Mouse (Mus musculus): Measurements from ENCODE around the gene Tas1r1. TPM values are rescaled to one million over a fixed set of nuclear protein-coding genes. Genes with fewer than 3 reads are reported as not detected.
A peak's percentile ranks its signal among the peaks of the same experiment; 100 is the strongest.

The Tas1r1 gene
- polyA plus RNA-seq, 1 experiment from 2014 or later, result not detected

DNA sequence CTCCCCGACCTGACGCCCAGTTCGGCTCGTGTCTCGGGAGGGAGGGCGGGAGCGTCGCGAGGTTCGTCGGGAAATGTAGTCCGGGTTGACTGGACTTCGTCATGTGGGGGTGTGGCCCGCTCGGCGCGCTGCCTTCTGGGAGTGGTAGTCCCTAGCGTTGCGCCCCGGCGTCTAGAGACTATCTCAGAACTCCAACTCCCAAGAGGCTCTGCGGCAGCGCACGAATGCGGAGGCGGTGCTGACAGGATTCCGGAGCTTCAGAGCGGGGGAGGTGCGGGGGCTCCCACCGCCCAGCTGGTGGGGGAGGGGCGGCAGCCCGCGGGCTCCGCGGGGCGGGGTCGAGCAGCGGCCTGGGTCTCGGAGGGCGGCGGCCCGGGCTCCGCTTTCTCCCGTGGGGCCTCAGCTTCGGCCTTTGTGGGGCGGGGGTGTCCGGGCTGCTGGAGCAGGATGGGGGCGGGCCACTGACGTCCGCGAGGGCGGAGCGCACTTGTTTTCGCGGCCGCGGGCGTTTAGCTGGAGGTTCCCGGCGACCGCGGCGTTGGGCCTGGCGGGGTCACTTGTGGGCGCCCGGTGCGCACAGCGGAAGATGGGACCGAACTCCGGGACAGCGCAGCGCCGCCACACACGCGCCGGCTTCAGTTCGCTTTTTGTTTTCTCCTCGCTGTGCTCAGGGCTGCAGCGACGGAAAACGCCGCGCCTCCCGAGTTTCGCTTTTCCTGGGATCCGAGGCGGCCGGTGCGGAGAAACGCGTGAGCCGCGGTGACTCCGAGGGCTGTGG lies 42.0 kb downstream of the Tas1r1 start, which contains the start of gene Phf13:
Gene Phf13, minus strand, starts transcription at position 86 of the 778 bp plus-strand sequence.
- WGBS, result under 1% methylated on average over 92 of the region's 94 CpGs
- Histone ChIP-seq H3K9ac (peak within 1 kb of the TSS; percentile 99), H3K9me3 (no peaks in the 10 kb centered on the region), H3K36me3 (peaks cover 25% of the 10 kb centered on the region), H3K4me3 (peak within 1 kb of the TSS; percentile 96), H3K4me2 (peak within 1 kb of the TSS; percentile 94), H3K27ac (replicated peaks) (peak within 1 kb of the TSS; percentile 94), H3K4me1 (peaks cover 36% of the 10 kb centered on the region), H3K27me3 (replicated peaks) (no peaks in the 10 kb centered on the region)
- ATAC-seq (ENCODE audit: extremely low read depth, insufficient number of reproducible peaks, low FRiP score, low TSS enrichment), result peak; percentile 90

DNA sequence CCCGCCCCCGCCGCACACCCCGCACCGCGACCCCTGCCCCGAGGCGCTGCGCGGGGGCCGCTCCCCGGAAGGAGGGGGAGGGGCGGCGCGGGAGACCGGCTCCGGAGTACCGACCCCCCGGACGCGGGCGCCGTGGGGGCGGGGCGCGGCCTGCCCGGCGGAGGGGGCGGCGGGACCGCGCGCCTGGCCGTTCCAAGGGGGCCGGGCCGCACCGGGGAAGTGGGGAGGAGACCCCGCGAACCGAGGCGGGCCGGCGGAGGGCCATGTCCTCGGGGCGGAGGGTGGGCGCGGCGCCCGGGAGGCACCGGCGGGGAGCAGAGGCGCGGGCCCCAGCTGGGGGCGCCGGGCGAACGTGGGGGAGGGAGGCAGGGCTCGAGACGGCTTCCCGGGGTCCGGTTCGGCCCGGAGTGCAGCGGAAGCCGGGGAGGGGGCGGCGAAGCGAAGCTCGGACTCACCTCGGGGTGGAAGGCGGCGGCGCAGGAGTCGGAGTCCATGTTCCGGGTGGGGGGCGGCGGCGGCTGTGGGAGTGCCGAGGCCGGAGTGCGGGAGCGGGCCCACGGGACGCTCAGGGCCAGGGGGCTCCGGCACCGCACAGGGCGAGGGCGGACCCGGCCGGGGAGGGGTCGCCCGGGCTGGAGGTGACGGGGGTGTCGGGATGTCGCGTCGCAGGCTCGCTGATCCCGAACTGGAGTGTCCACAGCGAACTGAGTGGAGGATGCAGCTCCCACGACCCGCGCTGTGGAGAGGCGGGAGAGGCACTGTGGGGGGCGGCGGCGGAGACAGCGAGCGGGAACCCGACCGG lies 42.8 kb downstream of the Tas1r1 start:
- H3K4me3 ChIP-seq, result peak overlapping the region; percentile 96
- H3K27me3 ChIP-seq (replicated peaks), result no peaks in the 10 kb centered on the region
- ATAC-seq (ENCODE audit: extremely low read depth, insufficient number of reproducible peaks, low FRiP score, low TSS enrichment), result peak; percentile 7; the same call in 1 of the 2 replicates
- peak overlapping the region; percentile 94 for H3K4me2 ChIP-seq
- WGBS, result under 1% methylated on average over 74 of the region's 111 CpGs
- peaks cover 36% of the 10 kb centered on the region for H3K4me1 ChIP-seq
- peaks cover 33% of the 10 kb centered on the region for H3K36me3 ChIP-seq
- no peaks in the 10 kb centered on the region for H3K9me3 ChIP-seq
- peak overlapping the region; percentile 99 for H3K9ac ChIP-seq
- peak overlapping the region; percentile 87 for H3K27ac ChIP-seq (replicated peaks)

DNA sequence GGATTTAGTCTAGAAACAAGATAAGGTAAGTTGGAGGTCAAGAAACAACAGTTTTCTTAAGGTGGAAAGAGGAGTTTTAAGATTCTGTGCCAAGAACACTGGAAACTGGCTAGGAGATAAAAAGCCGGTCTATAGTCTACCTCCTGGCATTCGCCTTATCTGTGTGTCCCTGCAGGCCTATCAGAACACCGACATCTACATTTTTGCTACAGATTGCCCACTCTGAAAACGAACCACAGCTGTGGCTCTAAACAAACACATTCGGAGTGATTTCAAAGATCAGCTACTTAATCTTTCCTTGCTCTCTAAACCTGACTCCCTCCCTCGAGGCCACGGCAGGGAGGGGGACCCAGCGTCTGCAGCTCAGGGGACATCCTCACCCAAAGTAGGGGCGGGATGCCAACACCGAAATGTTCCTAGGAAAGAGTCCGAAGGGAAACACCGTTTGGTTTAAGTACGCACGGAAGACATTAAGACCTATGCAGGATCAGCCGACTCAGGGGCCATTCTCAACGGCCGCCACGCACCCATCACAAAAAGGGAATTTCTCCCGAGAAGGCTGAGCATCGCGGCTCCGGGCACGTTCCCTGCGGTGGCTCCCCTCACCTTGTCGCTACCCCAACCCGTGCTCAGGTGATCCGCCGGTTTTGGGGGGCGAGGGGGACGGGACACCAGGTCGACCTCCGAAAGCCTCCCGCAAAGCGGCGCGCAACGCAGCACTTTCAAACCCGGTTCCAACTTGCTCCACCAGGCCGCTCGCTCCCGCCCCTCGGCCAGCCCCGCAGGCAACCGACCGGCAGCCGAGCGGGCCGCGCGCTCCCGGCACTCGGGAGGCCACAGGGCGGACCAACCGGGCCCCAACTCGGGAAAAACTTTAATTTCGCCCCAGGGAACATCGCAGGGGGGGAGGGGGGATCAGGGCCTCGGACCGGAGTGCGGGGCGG lies 43.9 kb downstream of the Tas1r1 start:
- 2% methylated on average over 60 of the region's 61 CpGs for WGBS
- ATAC-seq (ENCODE audit: extremely low read depth, insufficient number of reproducible peaks, low FRiP score, low TSS enrichment), result no peak
- peaks cover 36% of the 10 kb centered on the region for H3K4me1 ChIP-seq

DNA sequence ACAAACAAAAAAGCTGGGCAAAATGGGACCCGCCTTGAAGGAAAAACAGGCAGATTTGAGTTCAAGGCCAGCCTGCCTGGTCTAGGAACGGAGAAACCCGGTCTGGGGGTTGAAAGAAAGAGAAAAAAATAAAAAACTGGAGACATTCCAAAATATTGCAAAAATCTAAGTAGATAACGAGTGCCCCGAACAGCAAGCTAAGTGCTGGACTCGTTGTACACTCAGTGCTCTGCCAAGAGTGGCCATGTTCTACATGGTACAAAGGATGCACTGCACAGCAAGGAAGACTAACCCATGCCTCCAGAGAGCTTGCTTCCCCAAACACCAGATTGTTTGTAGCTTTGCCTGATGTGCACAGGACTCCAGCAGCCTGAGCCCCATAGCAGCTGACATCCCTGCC lies 45.3 kb downstream of the Tas1r1 start:
- 65% methylated on average over 6 of the region's 6 CpGs for WGBS
- Histone ChIP-seq H3K27ac (replicated peaks) (no peak overlapping the region), H3K36me3 (peaks cover 44% of the 10 kb centered on the region), H3K9me3 (no peaks in the 10 kb centered on the region), H3K9ac (peak overlapping the region; percentile 99), H3K4me2 (peak overlapping the region; percentile 94), H3K4me3 (peak overlapping the region; percentile 96), H3K4me1 (peaks cover 44% of the 10 kb centered on the region), H3K27me3 (replicated peaks) (no peaks in the 10 kb centered on the region)
- no peak for ATAC-seq (ENCODE audit: extremely low read depth, insufficient number of reproducible peaks, low FRiP score, low TSS enrichment)

More for the DNA sequence above, 43.9 kb downstream of the Tas1r1 start:
- peak overlapping the region; percentile 94 for H3K4me2 ChIP-seq
- peak overlapping the region; percentile 96 for H3K4me3 ChIP-seq
- H3K27ac ChIP-seq (replicated peaks), result peak overlapping the region; percentile 87
- H3K9ac ChIP-seq, result peak overlapping the region; percentile 99
- no peaks in the 10 kb centered on the region for H3K27me3 ChIP-seq (replicated peaks)
- no peaks in the 10 kb centered on the region for H3K9me3 ChIP-seq
- H3K36me3 ChIP-seq, result peaks cover 44% of the 10 kb centered on the region

DNA sequence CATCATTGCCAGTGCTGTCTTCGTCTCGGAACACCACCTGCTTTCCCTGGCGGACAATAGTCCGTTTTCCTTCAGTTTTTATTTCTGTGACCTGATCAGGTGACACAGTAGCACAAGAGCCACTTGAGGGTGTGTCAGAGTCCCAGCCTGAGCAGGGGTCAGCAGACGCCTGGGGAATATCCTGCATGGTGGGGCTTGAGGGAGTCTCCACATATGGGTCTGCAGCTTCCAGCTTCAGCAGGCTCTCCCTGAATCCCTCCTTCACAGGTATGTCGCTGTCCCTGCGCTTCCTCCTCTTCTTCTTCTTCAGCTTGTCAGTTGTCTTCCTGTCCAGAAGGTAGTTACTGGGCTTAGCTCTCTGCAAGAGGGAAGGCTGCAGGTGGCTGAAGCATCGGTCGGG lies 46.3 kb downstream of the Tas1r1 start:
- Histone ChIP-seq H3K4me1 (peaks cover 44% of the 10 kb centered on the region), H3K27ac (replicated peaks) (no peak overlapping the region), H3K9me3 (no peaks in the 10 kb centered on the region), H3K9ac (no peak overlapping the region), H3K4me2 (no peak overlapping the region), H3K4me3 (no peak overlapping the region), H3K27me3 (replicated peaks) (no peaks in the 10 kb centered on the region), H3K36me3 (peaks cover 44% of the 10 kb centered on the region)
- no peak for ATAC-seq (ENCODE audit: extremely low read depth, insufficient number of reproducible peaks, low FRiP score, low TSS enrichment)
- 86% methylated on average over 9 of the region's 9 CpGs for WGBS

DNA sequence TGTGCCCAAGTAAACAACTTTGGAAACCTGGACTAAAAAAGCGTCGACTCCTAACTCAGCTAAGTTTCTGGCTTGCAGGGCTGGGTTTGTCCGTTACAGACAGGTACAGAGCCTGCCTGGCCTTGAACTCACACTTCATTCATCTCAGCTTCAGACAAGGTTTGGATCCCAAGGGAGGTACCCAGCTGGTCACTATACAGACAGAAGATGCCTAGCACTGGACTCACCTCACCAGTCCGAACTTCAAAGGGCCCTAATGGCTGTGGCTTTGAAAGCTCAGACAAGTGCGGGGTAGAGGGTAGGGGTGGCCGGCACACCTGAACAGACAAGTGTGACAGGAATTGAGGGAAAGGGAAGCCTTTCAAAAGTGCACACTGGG lies 49.3 kb downstream of the Tas1r1 start:
- 24% methylated on average over 6 of the region's 6 CpGs for whole genome bisulfite sequencing
- peak overlapping the region; percentile 82; the same call in 1 of the 2 replicates for H3K27ac ChIP-seq (replicated peaks)
- ATAC-seq (ENCODE audit: extremely low read depth, insufficient number of reproducible peaks, low FRiP score, low TSS enrichment), result no peak
- peak overlapping the region; percentile 85 for H3K4me2 ChIP-seq
- H3K9me3 ChIP-seq, result no peaks in the 10 kb centered on the region
- no peaks in the 10 kb centered on the region for H3K27me3 ChIP-seq (replicated peaks)
- peaks cover 51% of the 10 kb centered on the region for H3K4me1 ChIP-seq
- H3K9ac ChIP-seq, result peak overlapping the region; percentile 93
- H3K36me3 ChIP-seq, result peaks cover 58% of the 10 kb centered on the region
- peak overlapping the region; percentile 79 for H3K4me3 ChIP-seq

DNA sequence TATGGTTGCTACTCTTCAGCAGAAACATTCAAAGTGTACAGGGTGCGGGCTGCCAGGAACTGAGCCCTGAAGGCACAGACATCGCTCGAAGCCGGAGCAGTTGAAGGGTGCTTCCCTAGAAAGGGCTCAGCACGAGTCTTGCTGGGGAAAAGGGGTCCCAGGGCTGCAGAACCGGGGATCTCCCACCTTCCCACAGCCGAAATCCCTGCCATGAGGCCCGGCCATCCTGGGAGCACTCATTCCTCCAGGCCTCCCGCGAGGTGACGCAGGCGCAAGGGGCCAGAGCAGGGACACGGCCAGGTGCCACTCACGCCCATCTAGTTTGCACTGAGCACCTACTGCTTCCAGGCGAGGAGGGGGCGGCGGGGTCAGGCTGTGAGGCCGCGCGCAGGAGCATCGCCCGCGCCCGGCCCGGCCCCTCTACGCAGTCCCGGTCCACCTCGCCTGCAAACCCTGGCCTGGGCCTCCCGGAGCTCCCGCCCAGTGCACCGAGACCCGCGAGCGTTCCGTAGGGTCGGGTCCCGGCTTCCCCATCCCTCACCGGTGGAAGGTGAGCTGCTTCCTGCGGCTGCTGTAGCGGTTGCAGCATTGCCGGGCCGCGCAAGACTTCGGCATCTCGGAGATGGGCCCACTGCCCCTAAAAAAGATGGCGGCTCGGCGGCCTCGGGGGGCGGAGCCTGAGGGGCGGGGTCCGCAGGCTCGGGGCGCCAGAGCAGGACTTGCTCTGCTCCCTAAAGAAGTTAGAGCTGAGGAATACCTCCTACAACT lies 49.8 kb downstream of the Tas1r1 start, which contains the start of gene Thap3:
Gene Thap3, minus strand, starts transcription at position 656 of the 768 bp plus-strand sequence.
- Histone ChIP-seq H3K4me1 (peaks cover 51% of the 10 kb centered on the region), H3K9me3 (no peaks in the 10 kb centered on the region), H3K4me3 (peak within 1 kb of the TSS; percentile 79), H3K27ac (replicated peaks) (peak within 1 kb of the TSS; percentile 82), H3K9ac (peak within 1 kb of the TSS; percentile 93), H3K36me3 (peaks cover 58% of the 10 kb centered on the region), H3K27me3 (replicated peaks) (no peaks in the 10 kb centered on the region), H3K4me2 (peak within 1 kb of the TSS; percentile 85)
- ATAC-seq (ENCODE audit: extremely low read depth, insufficient number of reproducible peaks, low FRiP score, low TSS enrichment), result no peak
- WGBS, result 1% methylated on average over 54 of the region's 54 CpGs

DNA sequence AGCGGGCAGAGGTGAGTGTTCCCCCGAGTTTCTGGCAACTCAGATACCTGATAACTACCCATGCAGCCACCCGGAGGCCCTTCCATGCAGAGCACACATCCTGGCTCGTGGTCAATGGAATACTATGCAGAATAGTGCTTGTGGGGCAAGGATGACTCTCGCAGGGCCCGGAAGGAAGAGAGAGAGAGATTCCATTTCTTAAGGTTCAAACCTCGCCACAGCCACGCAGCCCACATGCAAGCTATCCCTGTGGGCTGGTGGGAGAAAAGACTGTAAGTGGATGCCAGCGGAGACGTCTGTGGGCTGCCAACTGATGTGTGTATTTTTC lies 50.4 kb downstream of the Tas1r1 start:
- Histone ChIP-seq H3K27me3 (replicated peaks) (no peaks in the 10 kb centered on the region), H3K4me3 (peak overlapping the region; percentile 79), H3K4me2 (peak overlapping the region; percentile 85), H3K36me3 (peaks cover 58% of the 10 kb centered on the region), H3K9me3 (no peaks in the 10 kb centered on the region), H3K9ac (peak overlapping the region; percentile 93), H3K27ac (replicated peaks) (peak overlapping the region; percentile 82), H3K4me1 (peaks cover 51% of the 10 kb centered on the region)
- no peak for ATAC-seq (ENCODE audit: extremely low read depth, insufficient number of reproducible peaks, low FRiP score, low TSS enrichment)
- 22% methylated on average over 10 of the region's 10 CpGs for WGBS

DNA sequence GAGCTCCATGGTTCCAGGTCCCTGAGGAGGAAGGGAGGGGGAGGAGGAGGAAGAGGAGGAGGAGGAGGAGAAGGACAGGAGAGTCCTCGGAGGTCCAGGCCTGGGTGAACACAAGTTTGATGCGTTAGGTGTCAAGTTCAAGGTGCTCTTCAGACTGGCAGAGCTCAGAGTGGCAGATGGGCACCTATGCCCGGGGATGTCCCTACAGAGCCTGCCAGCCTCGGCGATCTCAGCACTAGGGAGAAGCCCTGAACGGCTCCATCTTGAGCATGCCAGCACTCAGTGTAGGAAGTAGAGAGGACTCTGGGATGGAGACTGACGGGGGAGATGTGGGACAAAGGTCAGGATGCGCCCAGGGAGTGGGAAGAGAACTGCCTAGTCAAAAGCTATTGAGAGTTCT lies 51.7 kb downstream of the Tas1r1 start:
- H3K27ac ChIP-seq (replicated peaks), result no peak overlapping the region
- no peak for ATAC-seq (ENCODE audit: extremely low read depth, insufficient number of reproducible peaks, low FRiP score, low TSS enrichment)
- no peak overlapping the region for H3K4me2 ChIP-seq
- WGBS, result 62% methylated on average over 8 of the region's 8 CpGs
- H3K9ac ChIP-seq, result peak overlapping the region; percentile 52; the same call in 1 of the 2 replicates
- no peaks in the 10 kb centered on the region for H3K9me3 ChIP-seq
- H3K36me3 ChIP-seq, result peaks cover 57% of the 10 kb centered on the region
- H3K27me3 ChIP-seq (replicated peaks), result no peaks in the 10 kb centered on the region
- no peak overlapping the region for H3K4me3 ChIP-seq
- peaks cover 49% of the 10 kb centered on the region for H3K4me1 ChIP-seq

DNA sequence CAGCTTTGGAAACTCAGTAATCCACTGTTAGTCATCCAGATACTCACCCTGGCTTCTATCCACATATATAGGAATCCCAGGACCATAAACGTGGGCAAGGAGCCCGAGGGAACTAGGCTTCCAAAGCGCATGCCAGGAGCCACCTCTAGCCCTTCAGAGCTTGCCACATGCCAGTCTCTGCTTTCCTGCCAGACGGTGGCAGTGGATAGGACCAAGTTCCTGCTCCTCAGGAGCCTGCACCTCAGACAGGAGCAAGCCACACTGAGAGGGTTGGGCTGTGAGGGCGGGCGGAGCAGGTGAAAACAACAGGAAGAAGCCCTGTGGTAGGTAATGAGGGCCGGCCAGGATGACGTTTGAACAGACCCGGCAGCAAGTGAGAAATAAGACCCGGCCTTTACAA lies 52.5 kb downstream of the Tas1r1 start:
- Histone ChIP-seq H3K4me2 (no peak overlapping the region), H3K4me1 (peaks cover 52% of the 10 kb centered on the region), H3K9me3 (no peaks in the 10 kb centered on the region), H3K27ac (replicated peaks) (no peak overlapping the region), H3K36me3 (peaks cover 53% of the 10 kb centered on the region), H3K9ac (peak overlapping the region; percentile 52; the same call in 1 of the 2 replicates), H3K4me3 (no peak overlapping the region), H3K27me3 (replicated peaks) (no peaks in the 10 kb centered on the region)
- no peak for ATAC-seq (ENCODE audit: extremely low read depth, insufficient number of reproducible peaks, low FRiP score, low TSS enrichment)
- WGBS, result 39% methylated on average over 10 of the region's 10 CpGs
